Mouse (Mus musculus): ENCODE measurements around the gene Limch1. TPM values are rescaled to one million over a fixed set of nuclear protein-coding genes. Genes with fewer than 3 reads are reported as not detected.

Gene Limch1
- total and polyA plus RNA-seq, 3 experiments = 0.05 TPM; not detected in 2

DNA sequence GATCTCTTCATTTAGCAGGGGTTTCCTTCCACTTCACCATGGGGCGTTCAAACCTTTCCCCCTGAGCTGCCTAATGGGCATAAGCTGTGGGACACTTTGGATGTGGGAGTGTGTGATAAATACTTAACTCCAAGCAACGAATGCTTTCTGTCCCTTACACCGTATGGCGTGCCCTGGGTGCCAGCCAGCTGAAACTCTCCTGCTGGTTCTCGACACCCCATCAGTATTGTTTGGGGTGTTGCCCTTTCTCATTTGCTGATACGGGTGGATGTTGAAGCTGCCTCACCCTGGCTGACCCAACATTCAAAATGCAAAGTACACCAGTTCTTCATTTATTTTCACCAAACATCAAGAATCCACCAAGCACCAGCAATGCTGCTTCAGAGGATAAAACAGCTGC, 168.2 kb downstream of the Limch1 start:
- Histone ChIP-seq H3K27me3 (replicated peaks) (no peaks in the 10 kb centered on the region), H3K27ac (ENCODE audit: insufficient read depth, low read depth) (no peak overlapping the region), H3K4me1 (ENCODE audit: control insufficient read depth in 1 of 2, insufficient read depth in 2 of 2) (peaks cover 0 to 7% of the 10 kb centered on the region in 2 experiments; a peak in 1 of 4 replicates), H3K36me3 (replicated peaks in 1 of 2; ENCODE audit: control insufficient read depth in 1 of 2, insufficient read depth in 1 of 2, low read length in 1 of 2) (no peaks in the 10 kb centered on the region), H3K9ac (ENCODE audit: insufficient read depth, low read depth) (no peak overlapping the region), H3K79me2 (replicated peaks; ENCODE audit: control insufficient read depth, extremely low read depth, insufficient read depth, poor library complexity, severe bottlenecking) (no peaks in the 10 kb centered on the region), H3K9me3 (replicated peaks; ENCODE audit: low read length) (no peaks in the 10 kb centered on the region), H3K4me3 (replicated peaks in 1 of 3; ENCODE audit: low read depth in 2 of 3, low read length in 2 of 3, poor library complexity in 1 of 3) (no peak overlapping the region), H3K4me2 (ENCODE audit: insufficient read depth, low read depth, poor library complexity, severe bottlenecking) (no peak overlapping the region)
- TF ChIP-seq ZNF384 (IDR thresholded peaks at IDR 0.05; ENCODE audit: low read depth, low read length) = no peak
- in situ Hi-C loops (cut with MboI; ENCODE audit: low pct_ligation_motif_present, low pct_unique_long_range_greater_than_20kb, low sequenced_read_pairs) = no loop called here
- no peak for DNase-seq (ENCODE audit: extremely low read depth)
- dilution Hi-C loops (cut with MboI; ENCODE audit: extremely low pct_ligation_motif_present, extremely low pct_unique_long_range_greater_than_20kb, low sequenced_read_pairs) = no loop called here

DNA sequence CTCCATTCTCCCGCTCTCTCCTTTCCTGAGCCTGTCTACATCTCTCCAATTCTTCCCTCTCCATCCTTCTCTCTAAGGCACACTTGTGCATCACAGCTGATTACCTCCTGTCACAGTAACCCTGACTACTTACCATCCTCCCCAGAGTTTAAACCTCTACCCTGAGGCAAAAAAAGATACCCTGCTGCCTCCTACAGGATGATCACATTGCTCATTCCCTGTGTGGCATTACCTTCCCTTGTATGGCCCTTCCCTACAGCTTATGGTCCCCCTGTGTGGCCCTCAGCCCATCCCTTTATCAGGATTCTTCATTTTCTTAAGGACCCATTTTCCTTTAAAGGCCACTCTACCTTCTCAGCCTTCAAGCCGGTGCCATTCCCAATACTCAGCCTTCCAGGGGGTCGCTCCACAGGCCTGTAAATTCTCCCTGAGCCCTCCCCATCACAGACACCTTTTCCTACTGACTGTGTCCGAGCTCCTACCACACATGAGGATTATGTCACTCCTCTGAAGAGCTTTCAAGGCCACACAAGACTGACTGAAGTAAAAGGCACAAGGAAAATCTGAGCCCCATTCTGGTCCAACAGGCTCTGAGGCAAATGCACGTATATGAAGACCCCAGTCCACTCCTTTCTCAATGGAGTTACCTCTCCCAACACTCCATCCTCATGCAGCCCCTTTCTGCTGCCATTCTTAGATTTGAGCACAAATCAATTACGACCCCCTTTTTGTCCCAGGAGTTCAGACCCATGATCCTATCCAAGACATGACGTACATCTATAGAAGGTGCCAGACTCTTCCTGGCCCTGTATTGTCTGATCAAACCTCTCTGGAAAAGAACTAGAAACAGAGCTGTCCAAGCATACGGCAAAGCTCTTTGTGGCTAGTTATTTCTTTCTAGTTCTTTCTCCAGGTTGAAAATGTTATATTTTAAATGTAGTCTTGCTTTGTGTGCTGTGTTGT, 172.0 kb downstream of the Limch1 start:
- Histone ChIP-seq H3K27ac (ENCODE audit: insufficient read depth, low read depth) (no peak overlapping the region), H3K9ac (ENCODE audit: insufficient read depth, low read depth) (no peak overlapping the region), H3K79me2 (replicated peaks; ENCODE audit: control insufficient read depth, extremely low read depth, insufficient read depth, poor library complexity, severe bottlenecking) (no peaks in the 10 kb centered on the region), H3K4me2 (ENCODE audit: insufficient read depth, low read depth, poor library complexity, severe bottlenecking) (no peak overlapping the region), H3K36me3 (replicated peaks in 1 of 2; ENCODE audit: control insufficient read depth in 1 of 2, insufficient read depth in 1 of 2, low read length in 1 of 2) (no peaks in the 10 kb centered on the region), H3K4me1 (ENCODE audit: control insufficient read depth in 1 of 2, insufficient read depth in 2 of 2) (peaks cover 0 to 15% of the 10 kb centered on the region in 2 experiments; a peak in 2 of 4 replicates), H3K27me3 (replicated peaks) (no peaks in the 10 kb centered on the region), H3K9me3 (replicated peaks; ENCODE audit: low read length) (no peaks in the 10 kb centered on the region), H3K4me3 (replicated peaks in 1 of 3; ENCODE audit: low read depth in 2 of 3, low read length in 2 of 3, poor library complexity in 1 of 3) (no peak overlapping the region)
- in situ Hi-C loops (cut with MboI; ENCODE audit: low pct_ligation_motif_present, low pct_unique_long_range_greater_than_20kb, low sequenced_read_pairs) = no loop called here
- DNase-seq (ENCODE audit: extremely low read depth) = no peak
- TF ChIP-seq CHD1 (IDR thresholded peaks at IDR 0.05; ENCODE audit: low read depth, low read length) (no peak), EP300 (IDR thresholded peaks at IDR 0.05; ENCODE audit: low read length) (no peak), SMC3 (IDR thresholded peaks at IDR 0.05; ENCODE audit: low read depth, low read length) (peak; percentile 53), USF1 (IDR thresholded peaks at IDR 0.05; ENCODE audit: low read depth, low read length) (no peak), TCF12 (IDR thresholded peaks at IDR 0.05; ENCODE audit: low read depth, low read length) (no peak), RAD21 (IDR thresholded peaks at IDR 0.05; ENCODE audit: low read depth, low read length) (peak; percentile 50), E2F4 (IDR thresholded peaks at IDR 0.05; ENCODE audit: insufficient replicate concordance, low read depth, low read length) (no peak), ZNF384 (IDR thresholded peaks at IDR 0.05; ENCODE audit: low read depth, low read length) (no peak), CHD2 (IDR thresholded peaks at IDR 0.05; ENCODE audit: low read length) (no peak), ZKSCAN1 (IDR thresholded peaks at IDR 0.05; ENCODE audit: borderline replicate concordance, low read depth, low read length) (no peak), ZC3H11A (IDR thresholded peaks at IDR 0.05; ENCODE audit: low read depth, low read length) (no peak), NRF1 (IDR thresholded peaks at IDR 0.05; ENCODE audit: low read depth, low read length) (no peak), CTCF (conservative IDR thresholded peaks at IDR 0.05 in 1 of 2, IDR thresholded peaks at IDR 0.05 in 1 of 2; ENCODE audit: low read depth in 2 of 2, low read length in 2 of 2) (peak in 1 of 2 experiments; percentile 48; a peak in 2 of 4 replicates)
- dilution Hi-C loops (cut with MboI; ENCODE audit: extremely low pct_ligation_motif_present, extremely low pct_unique_long_range_greater_than_20kb, low sequenced_read_pairs) = no loop called here
